ENCODE assay signal across 18 mouse cellular contexts in genomic region chr2:85110288-85110875, GRCm38 (mm10). TPM values are rescaled to one million over a fixed set of nuclear protein-coding genes. Genes with fewer than 3 reads are reported as not detected.
DNase-seq lines count a peak whose midpoint lies in the region; ATAC-seq lines count a peak whose summit lies in the region.
"Had no signal": no experiment of that assay in that cellular context is flagged by ENCODE, and none has a peak within 500 bp of the region (broad histone marks: within the 10 kb centered on the region; RNA-seq: fewer than 3 reads in every experiment).

No protein-coding gene starts in this region.

- H3K4me1 ChIP-seq in forebrain, embryonic 15.5 days: no peaks in the 10 kb centered on the region
- H3K4me1 ChIP-seq in forebrain, embryonic 10.5 days: peaks cover 9% of the 10 kb centered on the region; the same call in 1 of the 2 replicates
- H3K4me1 ChIP-seq in midbrain, embryonic 13.5 days (replicated peaks): no peaks in the 10 kb centered on the region
- no peaks in the 10 kb centered on the region for H3K4me1 ChIP-seq in midbrain, embryonic 14.5 days (ENCODE audit: control insufficient read depth, insufficient read depth, low read length)
- no peaks in the 10 kb centered on the region for H3K4me1 ChIP-seq in hindbrain, embryonic 16.5 days (ENCODE audit: control insufficient read depth, insufficient read depth, low read depth, low read length)
- H3K4me1 ChIP-seq: neural tube, embryonic 12.5 days had no signal

- H3K9me3 ChIP-seq in forebrain, embryonic 15.5 days: no peaks in the 10 kb centered on the region
- no peaks in the 10 kb centered on the region for H3K9me3 ChIP-seq in forebrain, embryonic 10.5 days
- H3K9me3 ChIP-seq in midbrain, embryonic 13.5 days: no peaks in the 10 kb centered on the region
- no peaks in the 10 kb centered on the region for H3K9me3 ChIP-seq in midbrain, embryonic 14.5 days (ENCODE audit: control insufficient read depth, low read length)
- no peaks in the 10 kb centered on the region for H3K9me3 ChIP-seq in hindbrain, embryonic 16.5 days (ENCODE audit: control insufficient read depth, low read length)
- H3K9me3 ChIP-seq: intestine, embryonic 15.5 days; limb, embryonic 15.5 days; neural tube, embryonic 12.5 days had no signal

- H3K9ac ChIP-seq in forebrain, embryonic 15.5 days (replicated peaks): no peak overlapping the region
- H3K9ac ChIP-seq in midbrain, embryonic 13.5 days (replicated peaks): no peak overlapping the region
- H3K9ac ChIP-seq in midbrain, embryonic 14.5 days (replicated peaks; ENCODE audit: low read length): no peak overlapping the region
- no peak overlapping the region for H3K9ac ChIP-seq in hindbrain, embryonic 16.5 days (ENCODE audit: low read depth, low read length)
- H3K9ac ChIP-seq: intestine, embryonic 15.5 days; limb, embryonic 15.5 days; lung, embryonic 14.5 days; neural tube, embryonic 12.5 days had no signal

- H3K4me2 ChIP-seq in forebrain, embryonic 15.5 days (replicated peaks): no peak overlapping the region
- no peak overlapping the region for H3K4me2 ChIP-seq in midbrain, embryonic 13.5 days (replicated peaks)
- H3K4me2 ChIP-seq in midbrain, embryonic 14.5 days (ENCODE audit: low read length): no peak overlapping the region
- H3K4me2 ChIP-seq in hindbrain, embryonic 16.5 days (ENCODE audit: low read length): no peak overlapping the region
- H3K4me2 ChIP-seq: intestine, embryonic 15.5 days; limb, embryonic 15.5 days; lung, embryonic 14.5 days; neural tube, embryonic 12.5 days had no signal

- no peak for DNase-seq in forebrain, embryonic 10.5 days (ENCODE audit: extremely low spot score, low spot score)
- no peak for DNase-seq in midbrain, embryonic 14.5 days
- peak; percentile 19 to 29 for DNase-seq in layer of hippocampus, postnatal 36 days
- DNase-seq in adrenal gland, adult 8-10 months: no peak
- DNase-seq in spleen, postnatal 36 days (ENCODE audit: low spot score in 2 of 2): no peak
- DNase-seq: cerebellum, adult 11 months; embryo, embryonic 11 days; heart, adult 2 months; heart, postnatal 10 days; lung, embryonic 14.5 days had no signal

- H3K36me3 ChIP-seq in forebrain, embryonic 15.5 days: no peaks in the 10 kb centered on the region
- no peaks in the 10 kb centered on the region for H3K36me3 ChIP-seq in forebrain, embryonic 10.5 days (replicated peaks)
- H3K36me3 ChIP-seq in midbrain, embryonic 13.5 days: no peaks in the 10 kb centered on the region
- no peaks in the 10 kb centered on the region for H3K36me3 ChIP-seq in midbrain, embryonic 14.5 days (ENCODE audit: control insufficient read depth, insufficient read depth, low read length)
- no peaks in the 10 kb centered on the region for H3K36me3 ChIP-seq in hindbrain, embryonic 16.5 days (ENCODE audit: control insufficient read depth, insufficient read depth, low read length)
- H3K36me3 ChIP-seq: intestine, embryonic 15.5 days; limb, embryonic 15.5 days; neural tube, embryonic 12.5 days had no signal

- no peaks in the 10 kb centered on the region for H3K27me3 ChIP-seq in forebrain, embryonic 15.5 days
- H3K27me3 ChIP-seq in forebrain, embryonic 10.5 days (ENCODE audit: poor library complexity, severe bottlenecking): no peaks in the 10 kb centered on the region
- H3K27me3 ChIP-seq in midbrain, embryonic 13.5 days: no peaks in the 10 kb centered on the region
- H3K27me3 ChIP-seq in midbrain, embryonic 14.5 days (ENCODE audit: control insufficient read depth, insufficient read depth, low read length): no peaks in the 10 kb centered on the region
- H3K27me3 ChIP-seq in hindbrain, embryonic 16.5 days (replicated peaks; ENCODE audit: control insufficient read depth, insufficient read depth, low read length): no peaks in the 10 kb centered on the region
- H3K27me3 ChIP-seq: intestine, embryonic 15.5 days; limb, embryonic 15.5 days; neural tube, embryonic 12.5 days had no signal

- peak; percentile 85 for ATAC-seq in forebrain, embryonic 15.5 days (replicated peaks)
- ATAC-seq in midbrain, embryonic 13.5 days: peak; percentile 58; the same call in 1 of the 2 replicates
- no peak for ATAC-seq in midbrain, embryonic 14.5 days (ENCODE audit: low FRiP score, low TSS enrichment)
- ATAC-seq in hindbrain, embryonic 16.5 days: peak; percentile 88
- ATAC-seq: intestine, embryonic 15.5 days had no signal

- no peak overlapping the region for H3K4me3 ChIP-seq in forebrain, embryonic 15.5 days
- no peak overlapping the region for H3K4me3 ChIP-seq in forebrain, embryonic 10.5 days
- H3K4me3 ChIP-seq in midbrain, embryonic 13.5 days (replicated peaks): no peak overlapping the region
- no peak overlapping the region for H3K4me3 ChIP-seq in midbrain, embryonic 14.5 days (replicated peaks; ENCODE audit: low read depth, low read length)
- no peak overlapping the region for H3K4me3 ChIP-seq in hindbrain, embryonic 16.5 days (ENCODE audit: low read length)
- H3K4me3 ChIP-seq: heart, adult 2 months; intestine, embryonic 15.5 days; limb, embryonic 15.5 days; neural tube, embryonic 12.5 days had no signal

- 58% methylated on average over 9 of the region's 9 CpGs for WGBS in forebrain, embryonic 15.5 days
- WGBS in forebrain, embryonic 10.5 days: 84% methylated on average over 9 of the region's 9 CpGs
- 86% methylated on average over 9 of the region's 9 CpGs for WGBS in midbrain, embryonic 13.5 days
- 84% methylated on average over 9 of the region's 9 CpGs for WGBS in midbrain, embryonic 14.5 days
- WGBS in hindbrain, embryonic 16.5 days: 71% methylated on average over 9 of the region's 9 CpGs

- peak overlapping the region; percentile 62 for H3K27ac ChIP-seq in forebrain, embryonic 15.5 days (replicated peaks)
- H3K27ac ChIP-seq in forebrain, embryonic 10.5 days: no peak overlapping the region
- H3K27ac ChIP-seq in midbrain, embryonic 13.5 days: no peak overlapping the region
- no peak overlapping the region for H3K27ac ChIP-seq in midbrain, embryonic 14.5 days (replicated peaks; ENCODE audit: low read depth, low read length)
- no peak overlapping the region for H3K27ac ChIP-seq in hindbrain, embryonic 16.5 days (ENCODE audit: low read depth, low read length)
- H3K27ac ChIP-seq: heart, adult 2 months; intestine, embryonic 15.5 days; kidney, postnatal 0 days; limb, embryonic 15.5 days; neural tube, embryonic 12.5 days had no signal

RNA-seq across cellular contexts. Expression of gene Aplnr, which starts 25.6 kb away (rescaled TPM):
- polyA plus RNA-seq in forebrain, embryonic 15.5 days (2015; fragmentation: Nextera tagmentation; extraction: Ambion mirVana): 19.3 and 19.7 TPM in 2 replicates
- 37.6 and 38.8 TPM in 2 replicates for polyA plus RNA-seq in forebrain, embryonic 10.5 days (2016; fragmentation: Nextera tagmentation; extraction: Ambion mirVana)
- polyA plus RNA-seq in midbrain, embryonic 13.5 days (2015; fragmentation: Nextera tagmentation; extraction: Ambion mirVana): 20.1 and 21.0 TPM in 2 replicates
- polyA plus RNA-seq in midbrain, embryonic 14.5 days (2014; fragmentation: Nextera tagmentation; extraction: Ambion mirVana): 10.7 and 27.7 TPM in 2 replicates
- 23.9 and 33.7 TPM in 2 replicates for polyA plus RNA-seq in hindbrain, embryonic 16.5 days (2015; fragmentation: Nextera tagmentation; extraction: Ambion mirVana)
- 1 to 10 TPM in 1 of 2 experiments, under 1 TPM in 1; 0.91 to 1.0 TPM for total RNA-seq in layer of hippocampus, postnatal 36 days (2021)
- total RNA-seq in adrenal gland, adult 8-10 months (2022): 10 to 100 TPM in 1 of 4 experiments, 1 to 10 TPM in 3; 4.3 to 17.6 (median 8.0) TPM
- polyA plus RNA-seq: C2C12 had no signal

Comparison
In these comparisons a context has a peak if more than half of its experiments do, and no peak if none do; other contexts are left out.
1. DNase-seq: peak in layer of hippocampus, postnatal 36 days (2 of 2); none in forebrain, embryonic 10.5 days (single experiment), midbrain, embryonic 14.5 days (single experiment), adrenal gland, adult 8-10 months (single experiment) and spleen, postnatal 36 days (0 of 2).